In the genomic region with DNA sequence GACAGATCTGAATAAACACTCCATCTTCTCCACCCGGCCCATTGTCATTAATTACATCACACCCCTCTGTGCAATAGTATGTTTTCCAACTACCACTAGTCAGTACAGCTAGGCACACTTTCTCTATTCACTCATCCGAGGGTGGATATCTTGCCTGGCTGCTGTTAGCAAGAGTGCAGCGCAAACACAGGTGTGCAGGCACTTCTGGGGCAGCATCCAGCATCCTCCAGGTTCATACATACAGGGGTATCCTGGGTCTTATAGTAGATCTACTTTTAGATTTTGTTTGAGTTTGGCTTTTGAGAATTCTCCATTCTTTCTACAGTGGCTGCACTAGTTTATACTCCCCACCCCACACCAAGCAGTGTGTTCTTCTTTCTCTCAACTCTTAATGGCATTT, we compare ENCODE assay signal across 26 mouse cellular contexts.
"Had no signal": no experiment of that assay in that cellular context is flagged by ENCODE, and none has a peak within 500 bp of the region (broad histone marks: within the 10 kb centered on the region; RNA-seq: fewer than 3 reads in every experiment).

No protein-coding gene starts in this region.

- H3K4me3 ChIP-seq: embryonic facial prominence, embryonic 10.5 days; embryonic facial prominence, embryonic 12.5 days; embryonic facial prominence, embryonic 13.5 days; embryonic facial prominence, embryonic 15.5 days; erythroblast, embryonic 14.5 days; forebrain, embryonic 10.5 days; forebrain, embryonic 12.5 days; forebrain, embryonic 13.5 days; forebrain, embryonic 15.5 days; gastrocnemius, adult 2 months had no signal

- H3K4me2 ChIP-seq: embryonic facial prominence, embryonic 12.5 days; embryonic facial prominence, embryonic 13.5 days; embryonic facial prominence, embryonic 15.5 days; forebrain, embryonic 12.5 days; forebrain, embryonic 13.5 days; forebrain, embryonic 15.5 days had no signal

- DNase-seq: cerebellum, adult 2 months; cerebellum, adult 8-10 months; cerebellum, adult 9-10 months; cerebellum, adult 9-11 months; cerebellum, postnatal 10 days; cerebellum, postnatal 14 days; cerebellum, postnatal 25 days; cerebellum, postnatal 36 days; embryo, embryonic 11 days; forebrain, postnatal 0 days; gastrocnemius, adult 2 months; gastrocnemius, postnatal 10 days; gastrocnemius, postnatal 14 days; gastrocnemius, postnatal 25 days; heart, adult 18-20 months had no signal

- H3K4me1 ChIP-seq: forebrain, embryonic 15.5 days had no signal

- H3K9ac ChIP-seq: embryonic facial prominence, embryonic 12.5 days; embryonic facial prominence, embryonic 13.5 days; embryonic facial prominence, embryonic 15.5 days; forebrain, embryonic 12.5 days; forebrain, embryonic 13.5 days; forebrain, embryonic 15.5 days; forebrain, postnatal 0 days had no signal

- H3K27me3 ChIP-seq: embryonic facial prominence, embryonic 12.5 days; embryonic facial prominence, embryonic 13.5 days; embryonic facial prominence, embryonic 15.5 days; forebrain, embryonic 12.5 days; forebrain, embryonic 13.5 days; forebrain, embryonic 15.5 days had no signal

- H3K9me3 ChIP-seq: embryonic facial prominence, embryonic 10.5 days; embryonic facial prominence, embryonic 12.5 days; embryonic facial prominence, embryonic 13.5 days; embryonic facial prominence, embryonic 15.5 days; forebrain, embryonic 10.5 days; forebrain, embryonic 12.5 days; forebrain, embryonic 13.5 days; forebrain, embryonic 15.5 days had no signal

- H3K27ac ChIP-seq: embryonic facial prominence, embryonic 10.5 days; embryonic facial prominence, embryonic 12.5 days; embryonic facial prominence, embryonic 13.5 days; embryonic facial prominence, embryonic 15.5 days; forebrain, embryonic 10.5 days; forebrain, embryonic 12.5 days; forebrain, embryonic 13.5 days; forebrain, embryonic 15.5 days; gastrocnemius, adult 2 months had no signal

- H3K36me3 ChIP-seq: embryonic facial prominence, embryonic 10.5 days; embryonic facial prominence, embryonic 12.5 days; embryonic facial prominence, embryonic 13.5 days; embryonic facial prominence, embryonic 15.5 days; forebrain, embryonic 10.5 days; forebrain, embryonic 12.5 days; forebrain, embryonic 15.5 days had no signal

- ATAC-seq: forebrain, embryonic 13.5 days; forebrain, embryonic 14.5 days; forebrain, embryonic 15.5 days; forebrain, embryonic 16.5 days; forebrain, postnatal 0 days had no signal
